Mouse (Mus musculus): ENCODE measurements around the gene Adamtsl1.

Adamtsl1 gene

DNA sequence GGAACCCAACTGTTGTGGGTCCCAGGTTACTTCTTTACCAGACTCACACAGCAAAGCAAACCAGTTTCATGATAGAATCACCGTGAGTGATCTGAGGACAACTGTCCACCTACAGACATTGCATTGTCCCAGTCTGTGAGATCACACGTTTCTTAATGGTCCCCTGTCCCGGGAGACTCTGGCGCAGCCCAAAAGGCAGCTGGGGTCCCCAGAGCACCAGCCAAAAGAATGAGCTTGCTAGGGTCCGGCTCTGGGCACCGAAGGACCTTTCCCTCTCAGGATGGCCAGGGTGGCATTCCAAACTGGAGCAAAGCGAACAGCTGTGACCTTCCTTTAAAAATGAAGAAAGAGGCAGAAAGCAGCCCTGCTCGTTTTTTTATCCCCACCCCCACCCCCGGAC is at the start of gene Adamtsl1:
TSS of gene Adamtsl1 (plus strand) at position 381 of the 400 bp plus-strand sequence.
- no peak for DNase-seq (ENCODE audit: low spot score in 2 of 2)

DNA sequence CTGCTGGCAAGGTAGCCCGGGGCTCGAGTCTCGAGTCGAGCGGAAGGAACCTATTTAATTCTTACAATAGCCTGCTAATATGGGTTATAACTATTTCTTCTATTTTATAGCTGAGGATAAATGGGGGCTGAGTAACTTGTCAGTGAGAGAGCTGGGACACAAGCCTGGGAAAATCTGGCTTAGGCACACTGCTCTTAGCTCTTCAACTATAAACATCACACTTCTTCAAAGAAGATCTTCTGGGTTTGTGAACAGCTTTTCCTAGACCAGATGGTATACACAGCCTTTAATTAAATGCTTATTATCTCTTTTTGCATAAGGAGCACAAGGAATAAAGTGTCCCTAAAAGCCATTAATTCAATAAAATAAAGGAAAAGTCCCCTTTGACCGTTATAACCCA is 30.4 kb upstream of the Adamtsl1 start:
- no peak for DNase-seq (ENCODE audit: low spot score in 2 of 2)

DNA sequence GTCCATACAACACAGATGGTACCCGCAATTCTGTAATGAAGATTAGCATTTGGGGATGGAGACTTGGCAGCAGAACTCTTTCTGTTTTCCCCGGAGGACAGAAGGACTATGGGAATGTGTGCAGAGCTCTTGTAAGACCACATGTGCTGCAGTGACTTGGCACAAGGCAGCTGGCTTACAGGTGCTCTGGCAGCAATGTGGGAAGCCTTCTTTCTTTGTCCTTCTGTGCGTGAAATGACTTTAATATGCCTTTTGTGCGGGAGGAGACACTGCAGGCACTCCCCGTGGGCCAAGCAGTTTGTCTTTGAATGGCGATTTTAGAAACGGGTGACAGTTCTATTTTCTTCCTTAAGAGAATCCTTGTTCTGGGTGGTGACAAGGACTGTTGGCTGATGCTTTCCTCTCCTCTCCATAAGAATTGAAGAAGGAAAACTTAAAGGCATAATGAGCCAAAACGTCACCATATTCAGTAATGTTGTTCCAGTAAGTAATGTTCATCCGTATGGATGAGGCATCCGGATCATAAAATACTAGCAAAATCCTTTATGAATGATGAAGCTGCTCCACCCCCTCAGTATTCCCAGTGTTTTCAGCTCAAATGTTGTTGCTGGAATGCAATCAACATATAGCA is 27.5 kb upstream of the Adamtsl1 start:
- peak; percentile 11 to 18 for DNase-seq (ENCODE audit: low spot score in 2 of 2)

DNA sequence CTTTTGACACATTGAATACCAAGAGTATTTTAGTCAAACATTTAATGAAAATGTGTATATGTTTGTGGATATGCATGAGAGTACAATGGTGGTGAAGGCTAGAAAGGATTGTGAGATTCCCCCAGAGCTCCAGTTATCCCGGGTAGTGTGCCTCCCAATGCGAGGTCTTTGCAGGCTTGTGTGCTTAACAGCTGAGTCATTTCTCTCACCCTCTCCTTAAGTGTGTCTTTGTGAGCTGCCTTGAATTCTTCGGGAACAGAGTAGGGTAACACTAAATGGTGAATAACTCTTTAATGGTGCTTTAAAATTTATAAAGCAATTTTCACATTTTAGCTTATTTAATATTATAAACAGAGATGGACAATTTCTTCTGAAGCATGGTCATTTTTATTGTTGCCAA is 8.3 kb upstream of the Adamtsl1 start:
- DNase-seq (ENCODE audit: low spot score in 2 of 2): no peak

DNA sequence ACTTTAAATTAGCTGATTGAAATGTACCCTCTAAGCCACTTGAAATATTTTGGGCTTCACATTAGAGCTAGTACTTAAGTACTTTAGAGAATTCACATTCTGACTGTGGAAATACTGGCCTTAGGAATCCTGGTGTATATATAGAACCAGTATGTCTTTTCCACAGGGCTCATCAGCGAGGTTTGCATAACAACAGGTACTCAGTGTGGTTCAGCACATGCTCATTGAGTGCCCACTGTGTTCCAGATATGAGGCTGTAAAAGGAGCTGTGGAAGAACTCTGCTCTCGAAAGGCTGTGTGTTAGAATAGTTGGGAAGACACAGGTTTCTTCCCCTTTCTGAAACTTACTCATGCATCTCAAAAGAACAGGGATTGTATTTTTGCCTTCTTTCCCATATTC is 7.0 kb upstream of the Adamtsl1 start:
- no peak for DNase-seq (ENCODE audit: low spot score in 2 of 2)

DNA sequence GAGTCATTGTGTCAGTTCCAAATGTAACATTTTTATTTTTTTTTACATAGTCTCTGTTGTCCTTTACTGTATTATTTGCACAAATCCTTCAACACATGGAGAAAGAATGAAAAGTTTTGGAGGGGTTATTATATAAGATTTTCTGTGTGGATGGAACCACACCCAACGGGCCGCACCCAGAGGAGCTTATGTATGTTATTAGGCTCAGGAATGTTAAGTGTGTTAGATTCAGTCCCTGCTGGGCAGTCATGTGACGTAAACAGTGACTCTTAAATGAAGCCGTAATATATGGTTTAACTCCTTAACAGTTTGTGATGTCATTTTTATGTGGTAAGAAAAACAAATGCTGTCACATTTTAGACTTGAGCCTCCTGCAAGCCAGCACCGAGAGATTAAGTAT is 6.5 kb upstream of the Adamtsl1 start:
- DNase-seq (ENCODE audit: low spot score in 2 of 2): no peak

DNA sequence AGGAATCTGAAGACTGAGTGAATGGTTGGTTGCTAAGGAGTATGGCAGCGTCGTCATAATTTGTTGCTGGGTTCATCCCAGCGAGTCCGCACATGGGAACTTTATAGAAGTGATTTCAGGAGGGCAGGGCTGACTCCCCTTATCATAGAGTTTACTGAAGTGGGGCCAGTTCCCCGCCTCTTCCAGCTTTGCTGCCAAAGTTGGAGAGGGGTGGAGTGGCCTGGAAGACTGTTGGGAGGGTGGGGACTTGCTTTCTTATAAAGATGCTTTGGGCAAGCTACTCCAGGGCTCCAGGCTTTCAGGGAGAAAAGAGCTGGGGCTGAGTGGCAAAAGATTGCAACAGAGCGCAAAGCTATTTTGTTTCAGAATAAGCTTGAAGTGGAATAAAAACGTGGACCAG is 684 bp upstream of the Adamtsl1 start:
- DNase-seq (ENCODE audit: low spot score in 2 of 2): no peak

DNA sequence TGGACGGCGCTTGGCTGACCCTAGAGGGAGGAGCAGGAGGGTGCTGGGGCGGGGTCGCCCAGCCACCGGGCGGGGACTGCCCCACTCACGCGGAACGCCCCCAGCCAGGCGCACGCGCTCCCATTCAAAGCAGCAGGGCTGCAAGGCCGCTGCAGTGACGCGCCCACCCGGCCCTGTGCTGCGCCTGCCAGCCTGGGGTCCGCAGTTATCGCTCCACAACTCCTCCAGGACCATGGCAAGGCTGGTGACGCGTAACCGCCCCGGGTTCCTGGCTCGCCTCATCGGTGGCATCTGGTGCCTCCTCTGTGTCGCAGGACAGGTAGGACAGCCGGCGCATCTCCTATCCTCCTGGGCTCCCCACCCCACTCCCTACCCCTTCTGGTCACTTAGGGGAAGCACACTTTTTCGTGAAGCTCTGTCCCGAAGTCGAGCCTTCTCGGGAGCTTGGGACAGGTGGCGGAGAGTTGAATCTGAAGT is 271 bp downstream of the Adamtsl1 start:
- peak in 1 of 2 experiments; percentile 3 for DNase-seq (ENCODE audit: low spot score in 2 of 2)

DNA sequence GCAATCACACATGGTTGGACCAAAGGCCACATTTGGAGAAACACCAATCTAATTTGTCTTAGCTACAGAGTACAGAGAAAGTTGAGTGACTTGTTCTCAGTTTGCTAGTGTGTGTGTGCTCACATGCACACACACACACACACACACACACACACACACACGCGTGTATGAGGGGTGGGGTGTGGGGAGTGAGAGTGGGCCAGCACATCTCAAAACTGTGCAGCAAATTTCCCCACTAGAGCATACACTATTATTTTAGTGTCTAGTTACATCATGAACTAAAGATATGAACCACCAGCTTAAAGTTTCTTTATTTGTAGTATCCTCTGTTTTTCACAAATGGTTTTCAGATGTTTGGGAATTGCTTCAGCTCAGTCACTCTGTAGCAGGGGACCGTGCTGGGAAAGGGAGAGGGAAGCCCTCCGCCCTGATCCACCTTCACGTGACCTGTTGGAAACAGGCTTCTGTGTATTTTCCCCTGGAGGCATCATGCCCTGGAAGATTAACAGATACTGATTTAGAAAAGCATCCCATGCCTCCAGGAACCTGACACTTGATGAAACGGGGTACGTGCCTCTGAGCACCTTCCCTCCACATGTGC is 13.1 kb downstream of the Adamtsl1 start:
- no peak for DNase-seq (ENCODE audit: low spot score in 2 of 2)

DNA sequence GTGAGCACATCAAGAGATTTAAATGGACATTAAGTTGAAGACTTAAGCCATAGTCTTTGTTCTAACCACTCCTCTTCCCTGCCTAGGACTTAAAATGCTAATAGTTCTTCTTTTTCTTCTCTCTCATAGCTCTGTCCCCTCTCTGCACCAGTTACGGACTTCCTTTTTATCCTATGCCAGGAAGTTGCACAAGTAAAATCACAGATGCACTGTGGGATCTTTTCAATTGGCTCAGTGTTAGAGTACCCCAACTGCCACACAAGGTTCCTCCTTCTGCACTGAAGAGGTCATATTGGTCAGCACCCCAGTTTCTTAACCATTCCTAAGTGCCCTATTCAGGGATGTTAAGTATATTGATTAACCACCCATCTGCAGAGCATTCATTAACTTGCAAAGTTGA is 15.9 kb downstream of the Adamtsl1 start:
- no peak for DNase-seq (ENCODE audit: low spot score in 2 of 2)

DNA sequence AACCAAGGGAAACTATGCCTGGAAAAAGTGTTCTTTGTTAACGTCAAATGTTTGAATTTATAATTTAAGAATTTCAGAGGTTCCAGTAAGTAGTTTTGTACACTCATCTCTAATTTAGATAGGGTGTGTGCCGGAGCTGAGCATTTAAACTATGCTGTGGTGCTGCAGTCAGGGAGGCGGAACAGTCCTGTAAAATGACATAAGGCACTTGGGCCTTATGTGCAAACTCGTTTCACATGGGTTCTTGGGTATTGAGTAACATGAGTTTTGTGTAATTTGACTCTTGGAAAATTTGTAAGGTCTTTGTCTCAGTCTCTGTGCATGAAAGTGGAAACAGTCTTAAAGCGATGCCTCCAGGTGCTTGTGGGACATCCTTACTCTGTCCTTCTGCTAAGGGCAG is 25.7 kb downstream of the Adamtsl1 start:
- DNase-seq (ENCODE audit: low spot score in 2 of 2): no peak

DNA sequence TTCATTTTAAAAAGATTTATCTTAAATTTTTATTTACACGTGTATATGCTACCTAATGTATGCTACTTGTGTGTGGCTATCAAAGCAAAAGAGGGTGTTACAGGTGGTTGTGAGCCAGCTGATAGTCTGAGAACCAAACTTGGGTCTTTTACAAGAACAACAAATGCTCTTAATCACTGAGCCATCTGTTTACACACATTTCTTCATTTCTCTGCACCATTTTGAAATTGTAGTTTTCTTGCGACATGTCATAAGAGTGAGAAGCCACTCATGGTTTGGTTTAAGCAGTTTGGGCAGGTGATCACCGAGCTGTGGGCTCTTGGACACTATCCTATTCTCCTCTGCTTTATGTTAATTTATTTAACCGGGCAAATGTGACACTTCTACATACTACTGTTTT is 29.2 kb downstream of the Adamtsl1 start:
- DNase-seq (ENCODE audit: low spot score in 2 of 2): no peak

DNA sequence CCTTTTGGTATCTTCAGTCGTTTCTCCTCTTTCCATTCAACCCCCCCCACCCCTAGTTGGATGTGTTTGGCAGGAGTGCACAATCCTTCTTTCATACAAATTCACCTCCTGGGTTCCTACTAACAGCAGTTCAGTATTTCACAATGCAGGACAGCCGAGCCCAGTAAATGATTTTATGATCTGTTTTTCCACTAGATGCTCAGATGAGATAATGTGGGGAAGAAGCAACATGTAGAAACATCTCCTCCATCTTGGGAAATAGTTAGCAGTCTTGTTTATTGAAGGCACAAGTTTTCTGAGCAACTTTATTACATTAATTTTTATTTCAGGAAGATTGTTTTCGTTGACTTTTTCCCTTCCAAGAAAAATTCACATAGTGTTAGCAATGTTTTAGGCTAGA is 40.7 kb downstream of the Adamtsl1 start:
- DNase-seq (ENCODE audit: low spot score in 2 of 2): no peak

DNA sequence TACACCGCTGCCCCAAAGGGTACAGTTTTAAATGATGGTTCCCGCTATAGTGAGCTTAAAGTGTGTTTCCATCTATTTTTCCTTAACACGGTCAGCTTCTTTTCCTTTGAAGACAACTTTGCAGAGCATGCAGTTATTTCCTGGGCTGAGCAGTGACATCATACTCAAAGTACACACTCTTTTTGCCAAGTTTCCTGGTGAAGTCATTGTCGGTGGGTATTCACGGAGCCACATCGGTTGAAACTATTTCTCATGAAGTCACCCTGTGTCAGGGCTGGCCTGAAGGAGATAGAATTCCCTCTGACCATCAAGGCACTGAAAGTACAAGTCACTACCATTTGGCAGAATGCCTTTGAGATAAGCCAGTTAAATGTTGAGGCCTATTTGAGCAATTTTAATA is 45.8 kb downstream of the Adamtsl1 start:
- DNase-seq (ENCODE audit: low spot score in 2 of 2): no peak

DNA sequence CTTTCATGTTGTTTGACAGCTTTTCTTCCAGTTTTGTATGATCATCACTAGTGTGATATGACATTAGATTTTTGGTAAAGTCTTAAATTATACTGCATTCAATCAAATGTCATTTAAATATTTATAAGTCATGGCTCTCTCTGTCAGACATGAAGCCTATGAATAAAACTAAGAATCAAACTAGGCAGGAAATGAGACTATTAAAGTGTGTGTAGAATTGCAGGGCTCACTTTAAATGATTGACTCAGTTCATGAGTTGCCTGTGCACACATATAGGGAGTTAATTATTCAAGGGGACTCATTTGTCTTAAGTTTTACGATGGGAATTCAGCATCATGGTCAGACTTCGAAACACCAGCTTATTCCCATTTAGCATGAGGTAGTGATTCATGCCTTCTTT is 71.5 kb downstream of the Adamtsl1 start:
- no peak for DNase-seq (ENCODE audit: low spot score in 2 of 2)

DNA sequence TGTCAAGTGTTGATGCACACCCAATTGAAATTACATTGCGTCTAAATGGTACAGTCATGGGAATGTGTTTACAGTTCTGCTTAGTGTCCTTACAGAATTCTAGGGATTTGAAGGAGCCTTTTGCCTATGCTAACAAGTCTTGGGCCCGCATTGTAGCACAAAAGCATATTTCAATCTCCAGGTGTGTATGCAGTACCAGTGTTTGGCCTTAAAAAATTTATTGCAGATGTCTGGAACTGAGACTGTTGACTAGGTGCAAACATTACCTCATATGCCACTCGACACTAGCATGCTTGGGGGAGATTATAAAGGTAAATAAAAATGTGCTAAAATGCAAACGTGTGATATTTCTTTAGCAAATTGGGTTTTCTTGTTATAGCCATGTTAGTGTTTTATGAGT is 75.0 kb downstream of the Adamtsl1 start:
- DNase-seq (ENCODE audit: low spot score in 2 of 2): no peak

DNA sequence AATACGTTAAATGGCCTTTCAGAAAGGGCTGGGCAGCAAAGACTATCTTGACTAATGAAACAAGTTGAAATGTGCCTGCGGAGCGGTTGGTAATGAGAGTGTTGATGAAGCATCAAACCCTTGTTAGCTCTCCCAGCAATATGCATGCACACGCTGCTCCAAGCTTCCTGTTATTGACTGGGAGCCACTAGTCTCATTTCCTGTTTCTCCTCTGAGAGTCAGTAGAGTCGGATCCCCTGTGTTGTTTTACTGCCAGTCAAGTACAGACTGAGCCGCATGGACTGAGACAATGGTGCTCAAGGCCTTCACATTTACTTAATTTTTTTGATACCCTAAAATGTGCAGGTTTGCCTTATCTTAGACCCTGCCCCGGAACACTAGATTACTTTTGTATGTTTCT is 77.1 kb downstream of the Adamtsl1 start:
- no peak for DNase-seq (ENCODE audit: low spot score in 2 of 2)

DNA sequence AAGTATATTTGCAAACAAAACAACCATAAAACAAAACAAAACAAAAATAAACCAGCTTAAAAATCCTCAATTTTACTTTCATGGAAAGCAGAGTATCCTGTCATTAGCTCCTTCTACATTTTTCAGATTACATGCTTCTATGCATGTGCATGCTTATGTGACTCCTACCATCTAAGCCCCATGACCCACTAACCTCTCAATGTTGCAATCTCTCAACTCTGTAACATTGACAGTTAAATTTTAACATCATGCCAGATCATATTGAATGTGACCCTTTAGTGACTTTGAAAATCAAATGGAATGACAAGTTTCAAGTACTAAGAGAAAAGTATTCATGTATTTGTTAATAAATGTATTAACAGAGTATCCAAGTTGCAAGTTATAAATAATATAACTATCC is 80.2 kb downstream of the Adamtsl1 start:
- no peak for DNase-seq (ENCODE audit: low spot score in 2 of 2)

DNA sequence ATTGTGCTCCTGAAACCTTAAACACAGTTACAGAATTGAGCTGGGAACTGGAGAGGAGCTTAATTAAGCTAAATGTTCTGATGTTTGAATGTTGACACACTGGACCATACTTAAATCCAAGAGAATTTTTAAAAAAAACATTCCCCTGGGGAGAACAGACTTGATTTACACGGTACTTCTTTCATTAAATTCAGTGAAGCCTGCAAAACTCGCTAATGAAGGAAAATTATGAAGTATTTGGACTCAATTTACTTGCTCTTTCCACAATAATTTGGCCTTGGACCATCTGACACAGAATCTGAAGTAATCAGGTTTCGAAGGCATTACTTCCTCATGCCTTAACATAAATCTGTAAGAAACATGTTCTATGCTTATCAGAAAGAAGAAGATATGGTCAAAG is 99.4 kb downstream of the Adamtsl1 start:
- DNase-seq (ENCODE audit: low spot score in 2 of 2): no peak

DNA sequence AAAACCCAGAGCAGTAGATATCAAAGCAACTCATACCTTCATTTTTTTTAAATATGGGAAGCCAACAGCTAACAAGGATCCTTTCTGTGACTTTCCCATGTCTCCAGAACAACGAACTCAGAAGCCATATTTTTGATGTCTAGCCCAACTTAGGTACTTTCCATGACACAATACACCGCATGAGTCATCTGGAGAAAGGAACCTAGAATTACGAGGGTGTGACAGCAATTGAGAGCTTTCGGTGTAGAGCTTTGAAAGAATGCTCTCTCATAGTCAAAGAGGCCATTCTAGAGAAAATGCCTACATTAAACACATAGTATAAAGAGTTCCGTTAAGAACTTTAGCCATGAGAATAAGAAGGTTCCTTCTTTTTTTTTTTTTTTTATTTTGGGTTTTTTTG is 104.8 kb downstream of the Adamtsl1 start:
- no peak for DNase-seq (ENCODE audit: low spot score in 2 of 2)

DNA sequence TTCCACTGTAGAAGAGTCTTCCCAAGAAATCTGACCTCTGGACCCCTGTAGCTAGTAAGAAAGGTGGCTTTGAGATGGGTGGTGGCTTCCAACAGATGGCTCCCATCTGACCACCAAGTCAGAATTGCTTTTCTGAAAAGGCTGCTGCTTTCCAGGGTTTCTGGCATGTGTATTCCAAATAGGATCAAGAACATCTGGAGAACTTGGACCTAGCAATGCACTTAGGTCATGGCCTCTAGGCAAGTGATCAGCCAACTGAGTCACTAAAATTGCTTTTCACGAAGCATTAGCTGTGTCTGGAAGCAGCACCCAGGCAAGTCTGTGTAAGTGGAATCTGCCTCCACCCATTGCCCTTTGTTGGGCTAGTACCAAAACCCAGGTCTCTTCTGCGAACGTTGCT is 105.3 kb downstream of the Adamtsl1 start:
- DNase-seq (ENCODE audit: low spot score in 2 of 2): no peak

DNA sequence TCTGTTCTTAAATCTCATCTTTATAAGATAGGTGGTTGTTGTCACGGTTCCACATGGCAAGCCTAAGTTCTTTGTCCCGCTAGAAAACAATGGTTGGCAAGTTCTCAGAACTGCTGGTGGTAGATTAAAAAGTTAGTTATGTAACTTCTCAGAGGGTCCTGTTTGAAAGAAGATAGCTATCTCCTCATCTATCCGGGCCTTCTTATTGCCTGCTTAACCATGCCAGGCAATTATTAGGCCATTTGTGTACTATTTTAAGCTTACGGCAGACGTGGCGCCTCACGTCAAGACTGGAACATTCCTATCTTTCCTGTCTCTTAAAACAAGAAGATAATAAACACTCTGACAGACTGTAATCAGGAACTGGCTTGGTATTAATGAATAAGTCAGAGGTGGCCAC is 115.4 kb downstream of the Adamtsl1 start:
- DNase-seq (ENCODE audit: low spot score in 2 of 2): no peak

DNA sequence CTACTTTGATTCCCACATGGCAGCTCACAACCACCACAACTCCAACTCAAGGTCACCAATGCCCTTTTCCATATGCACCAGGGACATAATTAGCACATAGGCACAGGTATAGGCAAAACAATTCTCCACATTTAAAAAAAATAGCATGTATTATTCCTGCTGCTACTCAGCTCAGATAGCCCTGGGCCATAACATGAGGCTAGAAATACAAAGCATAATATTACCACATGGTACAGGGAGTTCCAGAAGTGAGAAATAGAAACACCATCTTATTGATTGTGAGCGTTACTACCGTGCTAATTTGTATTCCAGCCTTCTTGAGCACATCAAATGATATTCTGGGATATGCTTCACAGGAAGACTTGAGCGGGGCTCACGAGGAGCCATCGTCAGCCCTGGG is 155.3 kb downstream of the Adamtsl1 start:
- DNase-seq (ENCODE audit: low spot score in 2 of 2): no peak

DNA sequence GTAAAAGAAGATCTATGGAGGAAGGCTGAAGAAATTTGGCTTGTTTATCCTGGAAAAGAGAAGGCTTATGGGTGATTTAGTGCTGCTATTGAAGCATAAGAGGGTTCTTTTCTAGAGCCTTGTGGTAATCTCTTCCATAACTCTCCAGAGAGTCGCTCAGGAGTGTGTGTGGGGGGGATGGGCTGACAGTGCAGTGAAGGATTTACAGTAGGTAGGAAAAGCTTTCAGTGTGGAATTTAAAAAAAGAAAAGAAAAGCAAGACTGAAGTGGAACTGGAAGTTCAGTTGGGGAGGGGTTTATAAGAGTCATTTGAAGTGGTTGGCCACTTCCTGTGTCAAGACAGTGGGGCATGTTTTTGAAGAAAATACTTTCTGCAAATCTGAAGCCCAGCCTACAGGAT is 155.8 kb downstream of the Adamtsl1 start:
- no peak for DNase-seq (ENCODE audit: low spot score in 2 of 2)

Measured in right cerebral cortex, postnatal 36 days (tissue).